Mouse (Mus musculus): Measurements from ENCODE around the gene Cadps.

Cadps gene

GRCm38 (mm10) chr14:12388806-12389436 lies 434.0 kb downstream of the Cadps start:
- no peak for DNase-seq (ENCODE audit: low read depth)

DNA sequence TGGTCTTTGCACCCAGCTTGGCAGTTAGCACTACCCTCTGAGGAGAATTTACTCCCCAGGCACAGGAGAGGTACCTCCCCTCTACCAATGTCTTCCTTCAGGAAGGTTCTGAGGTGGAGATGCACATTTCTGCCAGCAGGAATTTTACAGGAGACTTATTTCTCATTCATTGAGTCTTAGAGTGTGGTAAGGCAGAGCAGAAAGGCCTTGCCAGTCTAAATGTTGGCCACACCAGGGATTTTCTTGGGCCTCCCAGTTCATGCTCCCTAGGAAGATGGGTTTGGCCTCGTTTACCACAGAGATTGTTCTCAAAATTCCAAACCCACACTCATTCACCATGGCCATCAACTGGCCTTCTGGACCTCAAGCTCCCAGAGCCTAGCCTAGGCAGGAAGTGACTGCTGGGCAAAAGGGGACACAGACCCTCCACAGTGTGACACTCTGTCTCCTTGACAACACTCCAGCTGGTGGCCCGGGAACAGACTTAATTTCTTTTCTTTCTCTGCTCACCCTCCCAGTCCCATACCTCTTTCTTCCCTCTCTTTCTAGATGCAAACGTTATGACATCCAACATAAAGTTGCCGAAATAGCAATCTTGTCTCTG lies 434.6 kb downstream of the Cadps start:
- no peak for DNase-seq (ENCODE audit: low read depth)

DNA sequence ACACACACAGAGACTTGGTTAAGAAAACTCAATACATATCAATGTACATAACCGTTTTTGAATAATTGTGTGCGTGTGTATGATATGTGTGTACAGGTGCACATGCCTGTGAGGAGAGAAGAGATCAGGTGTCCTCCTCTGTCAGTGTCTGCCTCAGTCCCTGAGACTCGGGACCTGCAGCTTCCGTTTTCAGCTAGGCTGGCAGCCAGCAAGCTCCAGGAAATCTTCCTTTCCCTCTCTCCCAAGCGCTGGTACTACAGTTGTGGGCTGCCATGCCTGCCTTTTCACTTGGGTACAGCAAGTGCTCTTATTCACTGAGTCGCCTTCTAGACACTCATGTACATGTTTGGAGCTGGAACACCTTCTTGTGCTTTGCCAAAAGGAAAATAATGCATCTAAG lies 435.7 kb downstream of the Cadps start:
- no peak for DNase-seq (ENCODE audit: low read depth)

- DNase-seq (ENCODE audit: low read depth): no peak
Measured at GRCm38 (mm10) chr14:12377883-12378282, 445.0 kb downstream of the Cadps start.

- DNase-seq (ENCODE audit: low read depth): no peak
Measured at GRCm38 (mm10) chr14:12377289-12377688, 445.6 kb downstream of the Cadps start.

DNA sequence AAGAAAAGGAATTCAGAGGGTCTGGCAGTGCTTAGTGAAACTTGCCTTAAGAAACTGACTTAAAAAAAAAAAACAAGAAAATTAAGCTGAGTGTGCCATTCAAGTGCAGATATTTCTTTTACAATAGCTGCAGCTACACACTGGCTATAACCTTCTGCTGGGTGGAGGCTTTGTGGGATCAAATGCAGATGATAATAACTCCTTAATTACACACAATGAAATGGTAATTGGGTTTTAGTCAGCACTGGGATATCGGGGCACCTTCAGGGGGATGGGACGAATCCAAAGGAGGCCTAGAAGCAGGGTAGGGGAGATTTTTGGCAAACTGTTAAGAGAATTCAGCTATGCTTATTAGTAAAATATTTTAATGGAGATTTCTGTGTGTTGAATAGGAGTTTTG lies 447.4 kb downstream of the Cadps start:
- DNase-seq (ENCODE audit: low read depth): no peak

GRCm38 (mm10) chr14:12350271-12350916 lies 472.5 kb downstream of the Cadps start:
- no peak for DNase-seq (ENCODE audit: low read depth)

- no peak for DNase-seq (ENCODE audit: low read depth)
Measured at GRCm38 (mm10) chr14:12349334-12350090, 473.4 kb downstream of the Cadps start.

GRCm38 (mm10) chr14:12348089-12348488 lies 474.8 kb downstream of the Cadps start, which contains the start of gene Fezf2:
Gene Fezf2, minus strand, starts transcription at chr14:12348189.
- no peak for DNase-seq (ENCODE audit: low read depth)

DNA sequence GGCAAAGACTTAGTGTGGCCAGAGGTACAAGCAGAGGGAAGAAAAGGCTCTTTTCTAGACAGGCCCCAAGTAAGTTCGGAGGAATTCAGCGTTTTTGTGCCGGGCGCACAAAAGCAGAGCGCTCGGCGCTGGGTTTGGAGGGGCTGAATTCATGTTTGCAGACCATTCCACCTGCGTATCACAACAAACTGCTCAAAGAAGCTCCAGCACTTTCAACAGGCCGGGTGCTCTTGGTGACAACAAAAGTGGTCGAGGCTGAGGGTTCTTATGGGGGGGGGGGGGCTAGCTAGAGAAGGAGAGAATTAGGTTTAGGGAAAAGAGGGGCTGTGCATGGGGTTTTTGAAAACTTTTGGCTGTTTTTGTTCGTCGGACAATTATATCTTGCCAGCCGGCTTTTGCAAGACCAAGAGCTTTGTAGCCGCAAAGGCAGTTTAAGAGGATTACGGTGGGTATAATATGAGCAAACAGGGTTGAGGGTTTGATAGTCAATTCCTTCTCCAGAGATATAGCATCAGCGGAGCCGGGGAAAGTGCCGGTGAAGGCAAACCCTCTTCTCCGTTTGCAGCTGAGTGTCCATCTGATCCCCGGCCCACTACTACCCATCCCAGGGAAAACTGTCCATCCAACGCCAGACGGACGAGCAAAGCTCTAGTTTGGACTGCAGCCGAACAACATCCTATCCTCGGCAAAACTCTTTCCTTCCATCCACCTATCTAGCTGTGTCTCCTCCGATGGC lies 475.8 kb downstream of the Cadps start:
- no peak for DNase-seq (ENCODE audit: low read depth)

DNA sequence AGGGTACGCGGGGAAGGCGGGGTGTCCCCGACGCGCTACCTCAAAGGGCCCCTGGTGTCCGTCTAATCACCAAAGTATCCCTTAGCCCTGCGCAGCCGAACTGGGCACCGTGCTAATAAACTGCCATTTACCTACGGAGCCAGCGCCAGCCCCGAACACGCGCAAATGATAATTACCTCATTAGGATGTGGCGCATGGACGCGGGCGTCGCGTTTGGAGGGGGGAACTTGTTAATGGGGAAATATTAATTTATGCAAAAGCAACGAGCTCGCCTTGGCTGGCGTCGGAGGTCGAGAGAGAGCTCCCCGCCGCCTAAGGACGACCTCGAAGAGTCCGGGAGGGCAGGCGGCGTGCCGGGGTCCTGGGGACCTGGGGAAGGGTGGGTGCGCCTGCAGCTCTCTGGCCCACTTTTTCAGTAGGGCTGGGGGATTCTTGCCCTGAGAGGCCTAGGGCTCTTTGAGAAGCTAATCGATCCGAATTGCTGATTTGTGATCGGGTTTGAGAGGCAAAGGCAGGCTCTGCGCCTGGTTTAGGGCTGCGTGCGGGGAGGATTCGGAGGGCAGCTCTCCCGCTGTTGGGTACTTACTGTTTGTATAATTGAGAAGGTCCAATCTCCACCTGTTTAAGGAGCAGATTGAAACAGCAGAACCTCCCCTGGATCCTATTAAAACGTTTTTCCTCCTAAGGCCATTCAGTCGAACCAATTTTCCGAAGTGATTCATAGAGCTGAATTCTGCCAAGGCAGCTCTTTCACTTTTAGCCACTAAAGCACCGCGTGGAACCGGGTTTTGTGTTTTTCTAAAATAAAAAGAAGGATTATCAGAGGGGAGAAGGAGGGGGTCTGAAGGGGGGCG lies 476.6 kb downstream of the Cadps start:
- DNase-seq (ENCODE audit: low read depth): no peak

DNA sequence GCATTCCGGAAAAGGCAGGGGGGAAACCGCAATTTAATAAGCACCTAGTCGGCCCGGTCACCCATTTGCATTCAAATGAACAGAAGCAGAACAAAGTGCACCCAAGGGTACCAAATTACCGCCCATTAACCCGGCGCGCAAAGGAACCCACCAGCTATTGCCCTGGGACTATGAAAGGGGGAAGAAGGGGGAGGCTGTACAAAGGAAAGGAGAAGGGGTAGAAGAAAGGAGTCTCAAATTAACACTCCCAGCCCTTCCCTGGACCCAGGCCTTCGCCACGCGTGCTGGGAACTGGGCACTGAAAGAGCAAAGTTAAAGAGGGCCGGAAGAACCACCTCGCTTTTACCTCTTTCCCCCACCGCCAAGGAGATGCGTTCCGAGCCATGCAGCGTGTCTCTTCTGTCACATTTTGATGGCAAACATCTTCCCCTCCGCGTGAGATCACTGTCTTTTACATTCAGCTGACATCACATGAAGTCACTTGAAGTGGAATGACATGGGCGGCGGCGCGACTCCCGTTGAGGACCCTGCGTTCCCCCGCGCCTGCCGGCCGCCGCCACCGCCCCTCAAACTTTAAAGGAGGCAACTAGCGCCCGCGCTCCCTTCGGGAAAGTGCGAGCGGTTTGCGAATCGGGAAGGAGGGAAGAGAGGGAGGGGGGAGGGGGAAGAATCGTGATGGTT lies 477.5 kb downstream of the Cadps start:
- DNase-seq (ENCODE audit: low read depth): no peak

DNA sequence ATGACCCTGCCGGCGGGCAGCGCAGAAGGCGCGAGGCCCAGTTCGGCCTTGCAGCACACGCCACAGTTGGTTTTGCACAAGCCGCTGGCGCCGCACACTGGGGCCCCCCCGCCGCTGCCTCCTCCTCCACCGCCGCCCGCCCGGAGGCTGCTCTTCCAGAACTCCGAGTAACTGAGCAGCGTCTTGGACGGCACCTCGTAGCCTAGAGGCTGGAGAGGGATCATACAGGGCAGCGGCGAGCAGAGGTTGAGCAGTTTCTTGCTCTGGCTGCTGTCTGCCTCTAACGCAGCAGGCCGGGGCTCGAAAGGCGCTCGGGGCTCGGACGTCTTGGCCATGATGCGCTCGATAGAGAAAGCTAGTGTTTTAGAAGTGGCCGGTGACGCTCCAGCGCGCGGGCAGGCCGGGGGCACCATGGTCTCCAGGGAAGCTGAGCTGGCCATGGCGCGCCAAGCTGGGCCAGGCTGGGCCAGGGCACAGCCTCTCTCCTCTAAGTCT lies 478.1 kb downstream of the Cadps start:
- no peak for DNase-seq (ENCODE audit: low read depth)

DNA sequence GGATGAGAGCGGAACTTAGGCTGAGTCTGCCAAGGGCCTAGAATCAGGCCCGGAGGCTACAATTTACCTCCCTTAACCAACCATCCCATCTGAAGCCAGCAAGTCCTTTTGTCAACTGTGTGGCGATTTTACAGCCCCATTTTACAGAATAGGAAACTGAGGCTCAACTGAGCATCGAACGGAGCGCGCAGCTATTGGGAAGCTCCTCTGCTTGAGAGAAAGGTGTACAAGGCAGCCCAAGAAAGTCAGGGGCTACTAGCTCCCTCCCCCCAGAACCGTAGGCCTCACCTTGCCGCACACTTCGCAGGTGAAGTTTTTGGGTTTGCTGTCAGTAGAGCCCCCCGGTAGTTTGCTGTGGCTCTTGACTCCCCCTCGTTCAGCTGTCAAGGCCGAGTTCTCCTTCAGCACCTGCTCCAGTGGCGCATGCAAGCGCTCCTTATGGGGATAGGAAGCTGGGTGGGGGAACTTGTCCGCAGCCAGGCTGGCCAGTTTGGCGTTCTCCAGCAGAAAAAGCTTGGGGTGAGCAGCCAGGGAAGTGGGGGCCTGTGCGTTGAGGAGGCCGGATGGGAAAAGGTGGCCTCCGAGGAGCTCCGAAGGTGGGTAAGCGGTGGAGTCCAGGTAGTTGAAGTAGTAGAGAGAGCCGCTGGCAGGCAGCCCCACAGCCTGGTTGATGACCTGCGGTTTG lies 478.7 kb downstream of the Cadps start:
- no peak for DNase-seq (ENCODE audit: low read depth)

- no peak for DNase-seq (ENCODE audit: low read depth)
Measured at GRCm38 (mm10) chr14:12343451-12343941, 479.4 kb downstream of the Cadps start.

DNA sequence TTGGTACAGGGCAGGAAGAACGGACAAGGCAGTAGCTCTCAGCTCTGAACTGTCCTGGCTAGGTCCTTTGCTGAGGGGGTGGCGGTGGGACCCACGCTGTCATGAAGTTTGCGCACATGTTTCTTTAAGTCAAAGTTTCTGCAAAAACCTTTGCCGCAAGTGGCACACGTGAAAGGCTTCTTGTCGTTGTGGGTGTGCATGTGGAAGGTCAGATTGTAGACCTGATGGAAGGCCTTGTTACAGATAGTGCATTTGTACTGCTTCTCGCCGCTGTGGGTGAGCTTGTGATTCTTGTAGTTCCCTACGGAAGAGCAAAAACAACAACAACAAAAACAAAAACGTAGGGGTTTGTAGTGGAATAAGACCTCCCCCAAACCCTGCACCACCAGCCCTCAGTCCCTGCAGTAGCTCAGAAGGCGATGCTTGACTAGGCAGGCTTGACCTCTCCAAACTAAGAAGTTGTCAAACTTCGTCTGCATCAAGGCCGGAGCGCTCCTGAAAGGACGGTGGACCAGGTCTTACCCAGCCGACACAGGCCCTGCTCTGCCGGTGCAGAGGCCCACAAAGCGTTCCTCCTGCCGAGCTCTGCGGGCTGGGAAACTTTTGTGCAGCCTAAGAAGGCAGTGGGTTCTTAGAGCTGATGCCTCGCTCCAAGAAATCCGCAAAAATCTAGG lies 480.3 kb downstream of the Cadps start:
- no peak for DNase-seq (ENCODE audit: low read depth)

- DNase-seq (ENCODE audit: low read depth): no peak
Measured at GRCm38 (mm10) chr14:12341789-12342457, 481.0 kb downstream of the Cadps start.

DNA sequence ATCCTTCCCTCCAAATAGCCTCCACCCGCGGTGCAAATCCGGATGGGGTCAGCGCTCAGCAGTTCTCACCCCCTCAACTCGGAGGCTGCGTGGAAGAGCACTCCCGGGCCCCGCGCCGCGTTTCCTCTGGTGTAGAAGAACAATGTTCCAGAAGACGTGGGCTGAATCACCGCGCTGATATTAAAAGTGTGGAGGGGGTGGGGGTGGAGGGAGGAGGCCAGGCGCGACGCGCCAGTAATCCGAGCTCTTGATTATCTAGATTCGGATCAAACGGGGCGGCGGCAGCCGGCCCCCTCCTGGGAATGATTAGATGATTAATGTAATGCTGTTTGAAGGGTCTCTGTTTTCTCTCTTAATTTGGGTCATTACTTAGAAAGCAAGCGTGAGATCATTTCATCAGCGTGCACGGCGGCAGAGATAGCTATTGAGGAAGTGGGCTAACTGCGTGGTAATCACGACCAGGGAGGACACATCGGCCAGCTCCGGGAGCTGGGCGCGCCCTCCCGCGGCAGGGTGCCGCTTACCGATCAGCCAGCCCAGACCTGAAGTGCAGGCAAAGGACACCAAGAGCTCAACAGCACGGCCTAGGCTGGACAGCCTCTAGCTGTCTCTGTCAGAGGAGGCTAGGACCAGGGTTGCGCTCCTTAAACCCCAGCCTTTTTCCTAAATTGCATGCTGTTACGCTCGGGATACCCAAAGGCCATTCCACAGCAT lies 481.6 kb downstream of the Cadps start:
- DNase-seq (ENCODE audit: low read depth): no peak

Measured in NIH3T3 (cell line).